Mouse (Mus musculus) testis, adult 2 months (tissue): ENCODE results near the gene Mcf2l. TPM values are rescaled to one million over a fixed set of nuclear protein-coding genes. Genes with fewer than 3 reads are reported as not detected.

Experiments used
- H3K27ac ChIP-seq: fragments of 200-500 bp; 2 replicates; pipeline ENCODE4 v1.5.1; 2012; ENCODE audit warnings: low read depth, low read length; ENCODE audit not compliant: control insufficient read depth, insufficient read depth
- H3K27me3 ChIP-seq: fragments of 200-500 bp; 2 replicates; pipeline ENCODE4 v1.6.1; 2012; ENCODE audit warnings: mild to moderate bottlenecking, low read length, moderate library complexity; ENCODE audit not compliant: control insufficient read depth, insufficient read depth
- H3K36me3 ChIP-seq: fragments of 200-500 bp; 2 replicates; pipeline ENCODE4 v1.6.1; 2012; ENCODE audit warnings: mild to moderate bottlenecking, low read length; ENCODE audit not compliant: control insufficient read depth, insufficient read depth
- H3K4me1 ChIP-seq: fragments of 200-500 bp; 2 replicates; pipeline ENCODE4 v1.6.1; 2012; ENCODE audit warnings: low read length; ENCODE audit not compliant: control insufficient read depth, insufficient read depth
- H3K4me3 ChIP-seq: fragments of 200-500 bp; 2 replicates; pipeline ENCODE4 v1.5.1; 2012; ENCODE audit warnings: low read depth, mild to moderate bottlenecking, low read length, moderate library complexity, mixed read lengths; ENCODE audit not compliant: control insufficient read depth
- CTCF ChIP-seq: fragments of 200-500 bp; IDR thresholded peaks from 2 replicates; pipeline ENCODE4 v1.5.1; 2012; ENCODE audit warnings: low read depth, mild to moderate bottlenecking, inconsistent platforms, low read length, moderate library complexity; ENCODE audit not compliant: control insufficient read depth, insufficient read depth, insufficient replicate concordance
- POLR2A ChIP-seq: fragments of 200-500 bp; IDR thresholded peaks from 2 replicates; pipeline ENCODE4 v1.6.1; 2012; ENCODE audit warnings: low read depth, mild to moderate bottlenecking, inconsistent platforms, low read length, moderate library complexity; ENCODE audit not compliant: control insufficient read depth
- polyA plus RNA-seq: library from polyadenylated mRNA; depleted of rRNA; stranded (reverse); fragments of >200 nt; gene quantifications from 2 replicates; pipeline ENCODE4 v1.2.3, GENCODE M21; 2012

The Mcf2l gene
- polyA plus RNA-seq, 1 experiment, result 8.9 TPM

GRCm38 (mm10) chr8:12903790-12904415, 30.3 kb downstream of the Mcf2l start:
- Histone ChIP-seq H3K27me3 (no peaks in the 10 kb centered on the region), H3K36me3 (no peaks in the 10 kb centered on the region), H3K4me1 (no peaks in the 10 kb centered on the region), H3K27ac (no peak overlapping the region), H3K4me3 (no peak overlapping the region)
- TF ChIP-seq CTCF (no peak), POLR2A (no peak)

- Histone ChIP-seq H3K4me1 (no peaks in the 10 kb centered on the region), H3K27me3 (no peaks in the 10 kb centered on the region), H3K36me3 (no peaks in the 10 kb centered on the region), H3K4me3 (no peak overlapping the region), H3K27ac (no peak overlapping the region)
- TF ChIP-seq POLR2A, result no peak
- TF ChIP-seq CTCF, result no peak
Measured at GRCm38 (mm10) chr8:12905122-12905521, 31.5 kb downstream of the Mcf2l start.

GRCm38 (mm10) chr8:12905599-12906321, 32.2 kb downstream of the Mcf2l start:
- no peaks in the 10 kb centered on the region for H3K27me3 ChIP-seq
- no peak for TF ChIP-seq POLR2A
- no peak for TF ChIP-seq CTCF
- no peak overlapping the region for H3K4me3 ChIP-seq
- no peaks in the 10 kb centered on the region for H3K36me3 ChIP-seq
- no peak overlapping the region for H3K27ac ChIP-seq
- H3K4me1 ChIP-seq, result no peaks in the 10 kb centered on the region

- no peak for TF ChIP-seq POLR2A
- TF ChIP-seq CTCF, result no peak
- H3K36me3 ChIP-seq, result no peaks in the 10 kb centered on the region
- H3K27ac ChIP-seq, result no peak overlapping the region
- no peaks in the 10 kb centered on the region for H3K27me3 ChIP-seq
- H3K4me3 ChIP-seq, result no peak overlapping the region
- no peaks in the 10 kb centered on the region for H3K4me1 ChIP-seq
Measured at GRCm38 (mm10) chr8:12906597-12906996, 33.0 kb downstream of the Mcf2l start.

GRCm38 (mm10) chr8:12907730-12908129, 34.1 kb downstream of the Mcf2l start:
- peaks cover 7% of the 10 kb centered on the region for H3K4me1 ChIP-seq

GRCm38 (mm10) chr8:12912011-12912410, 38.4 kb downstream of the Mcf2l start:
- no peak overlapping the region for H3K27ac ChIP-seq
- no peak overlapping the region for H3K4me3 ChIP-seq
- H3K36me3 ChIP-seq, result no peaks in the 10 kb centered on the region
- no peak for TF ChIP-seq POLR2A
- TF ChIP-seq CTCF, result no peak
- H3K4me1 ChIP-seq, result peaks cover 7% of the 10 kb centered on the region
- H3K27me3 ChIP-seq, result no peaks in the 10 kb centered on the region

More at GRCm38 (mm10) chr8:12907730-12908129, 34.1 kb downstream of the Mcf2l start:
- TF ChIP-seq POLR2A (no peak), CTCF (no peak)
- H3K36me3 ChIP-seq, result no peaks in the 10 kb centered on the region
- no peaks in the 10 kb centered on the region for H3K27me3 ChIP-seq
- H3K27ac ChIP-seq, result no peak overlapping the region
- no peak overlapping the region for H3K4me3 ChIP-seq

GRCm38 (mm10) chr8:12915187-12916006, 41.8 kb downstream of the Mcf2l start:
- H3K4me1 ChIP-seq, result peaks cover 7% of the 10 kb centered on the region
- H3K27ac ChIP-seq, result no peak overlapping the region
- no peaks in the 10 kb centered on the region for H3K27me3 ChIP-seq
- no peak for TF ChIP-seq CTCF
- TF ChIP-seq POLR2A, result no peak
- H3K4me3 ChIP-seq, result no peak overlapping the region
- H3K36me3 ChIP-seq, result no peaks in the 10 kb centered on the region
